Mouse (Mus musculus) G1E (cell line): ENCODE measurements around the gene Methig1.

Experiments used
- CTCF ChIP-seq: IDR thresholded peaks from 2 replicates; pipeline ENCODE4 v1.5.1; 2012; ENCODE audit warnings: low read depth, low read length, inconsistent platforms, mixed read lengths
- GATA1 ChIP-seq: IDR thresholded peaks from 2 replicates; pipeline ENCODE4 v1.6.1; 2012; ENCODE audit warnings: borderline replicate concordance, low read length, inconsistent platforms, mixed read lengths
- GATA2 ChIP-seq: IDR thresholded peaks from 2 replicates; pipeline ENCODE4 v1.6.1; 2012; ENCODE audit warnings: low read depth, low read length, inconsistent platforms, borderline replicate concordance
- POLR2AphosphoS5 ChIP-seq: IDR thresholded peaks from 2 replicates; pipeline ENCODE4 v1.6.1; 2012; ENCODE audit warnings: low read depth, low read length, inconsistent platforms; ENCODE audit not compliant: insufficient replicate concordance
- TAL1 ChIP-seq: conservative IDR thresholded peaks from 2 replicates; pipeline ENCODE4 v1.6.1; 2012; ENCODE audit warnings: low read depth, low read length, inconsistent platforms, mixed read lengths

- TF ChIP-seq CTCF (no peak), GATA1 (no peak), GATA2 (no peak), POLR2AphosphoS5 (no peak), TAL1 (no peak)
These were observed 58.8 kb downstream of the Methig1 start for GRCm38 (mm10) chr15:100411731-100412130.
